Mouse (Mus musculus) megakaryocyte, adult 5-6 weeks (primary cell): ENCODE results near the gene Tmsb15b2. TPM values are rescaled to one million over a fixed set of nuclear protein-coding genes. Genes with fewer than 3 reads are reported as not detected.

ENCODE experiments used
- total RNA-seq, 2 experiments: library from RNA; stranded (forward) in 1 of 2; stranded (reverse) in 1 of 2; fragments of 153-499, 151-499 nt in 1 of 2; fragments of 221-1000, 200-1000 nt in 1 of 2; gene quantifications; 2 replicates each; pipeline versions ENCODE4 v1.2.3 to v1.2.4; 2015 to 2017

Tmsb15b2 gene
- total RNA-seq, 2 experiments from 2014 or later = 8.5 TPM; not detected in 1

Other genes with a start within 250 kb of the Tmsb15b2 start
- 95.1 and 96.8 TPM in 2 replicates for gene Morf4l2, start 231.8 kb downstream of the Tmsb15b2 start, total RNA-seq (2015)
- gene Morf4l2, start 231.8 kb downstream of the Tmsb15b2 start, total RNA-seq (2017) = 258 and 278 TPM in 2 replicates
- not detected in 2 replicates for gene Glra4, start 195.4 kb downstream of the Tmsb15b2 start, total RNA-seq (2015)
- gene Glra4, start 195.4 kb downstream of the Tmsb15b2 start, total RNA-seq (2017) = not detected in 2 replicates
- 0.11 and 0.38 TPM in 2 replicates for gene Plp1, start 152.8 kb downstream of the Tmsb15b2 start, total RNA-seq (2015)
- 0.08 TPM in 1 of 2 replicates, not detected in the other for gene Plp1, start 152.8 kb downstream of the Tmsb15b2 start, total RNA-seq (2017)
- gene Rab9b, start 106.7 kb downstream of the Tmsb15b2 start, total RNA-seq (2015) = not detected in 2 replicates
- not detected in 2 replicates for gene Rab9b, start 106.7 kb downstream of the Tmsb15b2 start, total RNA-seq (2017)
- not detected in 2 replicates for gene H2bfm, start 48.2 kb downstream of the Tmsb15b2 start, total RNA-seq (2015)
- not detected in 2 replicates for gene H2bfm, start 48.2 kb downstream of the Tmsb15b2 start, total RNA-seq (2017)
- gene Tmsb15l, start 1.4 kb upstream of the Tmsb15b2 start, total RNA-seq (2015) = 2.1 TPM in 1 of 2 replicates, not detected in the other
- gene Tmsb15l, start 1.4 kb upstream of the Tmsb15b2 start, total RNA-seq (2017) = 3.9 and 10.4 TPM in 2 replicates
- gene Tmsb15b1, start 1.4 kb upstream of the Tmsb15b2 start, total RNA-seq (2015) = 3.6 and 5.0 TPM in 2 replicates
- gene Tmsb15b1, start 1.4 kb upstream of the Tmsb15b2 start, total RNA-seq (2017) = 1.3 and 4.1 TPM in 2 replicates
- 0.29 and 0.46 TPM in 2 replicates for gene Zcchc18, start 17.7 kb upstream of the Tmsb15b2 start, total RNA-seq (2015)
- gene Zcchc18, start 17.7 kb upstream of the Tmsb15b2 start, total RNA-seq (2017) = not detected in 2 replicates
- 3.3 and 6.2 TPM in 2 replicates for gene Slc25a53, start 62.8 kb upstream of the Tmsb15b2 start, total RNA-seq (2015)
- gene Slc25a53, start 62.8 kb upstream of the Tmsb15b2 start, total RNA-seq (2017) = 2.8 and 10.8 TPM in 2 replicates
- gene Fam199x, start 74.1 kb upstream of the Tmsb15b2 start, total RNA-seq (2015) = 3.2 and 4.8 TPM in 2 replicates
- 6.6 and 6.9 TPM in 2 replicates for gene Fam199x, start 74.1 kb upstream of the Tmsb15b2 start, total RNA-seq (2017)
- not detected in 2 replicates for gene Esx1, start 146.6 kb upstream of the Tmsb15b2 start, total RNA-seq (2015)
- gene Esx1, start 146.6 kb upstream of the Tmsb15b2 start, total RNA-seq (2017) = not detected in 2 replicates